Mouse (Mus musculus) layer of hippocampus, postnatal 14 days (tissue): ENCODE results near the gene Aldh3b3. TPM values are rescaled to one million over a fixed set of nuclear protein-coding genes. Genes with fewer than 3 reads are reported as not detected.
"Not testable (repeated sequence)": the region's sequence is repeated elsewhere in the genome, so short reads cannot be mapped to it uniquely, and the experiment has no call there.

Experiments used
- DNase-seq, 2 experiments: peaks; one replicate each; pipeline ENCODE4 v3.0.0; 2021 to 2022; ENCODE audit warnings: low spot score in 2 of 2, mixed read lengths in 1 of 2
- total RNA-seq, 2 experiments: library from RNA; stranded (reverse); gene quantifications; 2 replicates each; pipeline ENCODE4 v1.2.3; 2021

Aldh3b3 gene
- total RNA-seq, 2 experiments from 2014 or later = not detected

GRCm38 (mm10) chr19:3935032-3935895, 23.2 kb upstream of the Aldh3b3 start, which contains the start of gene Unc93b1:
Gene Unc93b1 (plus strand): TSS chr19:3935186.
- DNase-seq = peak in 1 of 2 experiments; percentile 46

- DNase-seq = peak in 1 of 2 experiments; percentile 47
Observed at GRCm38 (mm10) chr19:3935896-3936850, 22.3 kb upstream of the Aldh3b3 start.

- no peak for DNase-seq
Observed at GRCm38 (mm10) chr19:3942315-3942714, 16.1 kb upstream of the Aldh3b3 start.

DNA sequence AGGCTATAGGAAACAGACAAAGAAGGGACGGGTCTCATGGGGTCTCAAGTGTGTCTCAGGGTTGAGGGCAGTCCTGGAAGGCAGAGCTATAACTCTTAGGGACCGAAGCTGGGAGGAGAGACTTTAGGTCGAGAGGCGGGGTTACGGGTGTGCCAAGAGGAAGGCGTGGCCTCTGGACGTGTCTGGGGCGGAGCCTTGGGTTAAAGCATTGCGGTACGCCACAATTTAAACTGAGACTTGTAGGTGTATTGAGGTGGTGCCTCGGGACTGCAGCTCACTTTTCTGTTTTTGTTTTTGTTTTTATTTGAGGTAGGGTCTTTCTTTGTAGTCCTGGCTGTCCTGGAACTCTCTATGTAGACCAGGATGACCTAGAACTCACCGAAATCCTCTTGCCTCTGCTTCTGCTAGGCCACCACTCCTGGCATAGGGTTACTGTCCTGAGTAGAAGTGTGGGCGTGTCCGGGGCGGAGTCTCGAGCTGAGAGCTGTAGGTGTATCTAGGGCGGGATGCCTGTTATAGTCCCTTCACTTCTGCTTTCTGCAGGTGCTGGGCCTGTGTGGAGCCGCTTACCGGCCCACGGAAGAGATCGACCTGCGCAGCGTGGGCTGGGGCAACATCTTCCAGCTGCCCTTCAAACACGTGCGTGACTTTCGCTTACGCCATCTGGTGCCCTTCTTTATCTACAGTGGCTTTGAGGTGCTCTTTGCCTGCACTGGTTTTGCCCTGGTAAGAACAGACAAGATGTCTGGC, 15.3 kb upstream of the Aldh3b3 start:
- DNase-seq = no peak

GRCm38 (mm10) chr19:3945872-3946564, 12.4 kb upstream of the Aldh3b3 start:
- no peak for DNase-seq

GRCm38 (mm10) chr19:3946715-3947114, 11.7 kb upstream of the Aldh3b3 start:
- DNase-seq = peak; percentile 67 to 79

- DNase-seq = no peak
Observed at GRCm38 (mm10) chr19:3947813-3948212, 10.6 kb upstream of the Aldh3b3 start.

GRCm38 (mm10) chr19:3948546-3948945, 9.9 kb upstream of the Aldh3b3 start:
- no peak for DNase-seq

DNA sequence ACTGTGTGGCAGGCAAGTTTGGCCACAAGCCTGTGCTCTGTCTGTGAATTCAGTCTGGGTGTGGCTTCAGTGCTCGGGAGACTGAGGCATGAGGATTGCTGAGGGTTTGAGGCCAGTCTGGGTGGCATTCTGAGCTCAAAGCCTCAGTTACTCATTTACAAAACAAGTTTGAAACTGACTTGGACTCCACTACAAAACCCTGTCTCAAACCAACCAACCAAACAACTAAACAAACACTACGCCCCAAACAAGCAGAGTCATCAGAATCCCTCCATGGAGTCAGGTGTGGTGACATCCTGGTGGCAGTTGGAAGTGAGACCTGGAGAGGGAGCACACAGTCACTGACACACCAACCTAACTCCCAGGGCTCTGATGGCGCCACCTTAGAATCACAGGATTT, 8.1 kb upstream of the Aldh3b3 start:
- DNase-seq = no peak

- no peak for DNase-seq
Observed at GRCm38 (mm10) chr19:3951461-3951860, 7.0 kb upstream of the Aldh3b3 start.

DNA sequence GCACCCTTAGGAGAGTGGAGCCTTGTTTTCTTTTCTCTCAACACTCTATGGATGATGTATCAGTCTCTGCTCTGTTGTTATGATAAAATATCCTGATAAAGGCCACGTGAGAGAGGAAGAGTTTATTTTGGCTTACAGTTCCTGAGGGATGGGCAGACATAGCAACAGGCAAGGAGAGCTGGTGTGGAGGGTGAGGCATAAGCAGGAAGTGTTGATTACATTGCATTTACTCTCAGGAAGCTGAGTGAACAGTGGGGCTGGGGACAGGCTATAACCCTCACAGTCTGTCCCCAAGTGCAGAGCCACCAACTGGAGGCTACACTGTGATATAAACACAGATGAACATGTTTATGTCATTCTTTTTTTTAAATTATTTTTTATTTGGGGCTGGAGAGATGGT, 6.3 kb upstream of the Aldh3b3 start:
- DNase-seq = no peak

DNA sequence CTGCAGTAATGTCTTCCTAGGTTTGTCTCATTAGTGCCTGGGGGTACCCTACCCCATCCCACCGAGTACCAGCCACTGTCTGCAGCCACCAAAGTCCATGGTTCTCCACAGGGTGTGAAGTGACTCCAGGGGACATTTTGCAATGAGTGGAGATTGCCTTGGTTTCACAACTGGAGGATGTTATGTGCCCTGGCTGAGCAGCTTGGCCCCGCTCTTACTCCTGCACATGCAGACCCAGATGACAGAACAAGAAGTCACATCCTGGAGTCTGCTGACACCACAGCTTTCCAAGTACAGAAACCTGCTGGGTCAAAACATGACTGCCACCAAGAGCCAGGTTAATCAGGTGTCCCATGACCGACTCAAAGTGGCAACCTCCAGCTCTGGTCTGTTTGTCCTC, 3.4 kb upstream of the Aldh3b3 start:
- DNase-seq = no peak

DNA sequence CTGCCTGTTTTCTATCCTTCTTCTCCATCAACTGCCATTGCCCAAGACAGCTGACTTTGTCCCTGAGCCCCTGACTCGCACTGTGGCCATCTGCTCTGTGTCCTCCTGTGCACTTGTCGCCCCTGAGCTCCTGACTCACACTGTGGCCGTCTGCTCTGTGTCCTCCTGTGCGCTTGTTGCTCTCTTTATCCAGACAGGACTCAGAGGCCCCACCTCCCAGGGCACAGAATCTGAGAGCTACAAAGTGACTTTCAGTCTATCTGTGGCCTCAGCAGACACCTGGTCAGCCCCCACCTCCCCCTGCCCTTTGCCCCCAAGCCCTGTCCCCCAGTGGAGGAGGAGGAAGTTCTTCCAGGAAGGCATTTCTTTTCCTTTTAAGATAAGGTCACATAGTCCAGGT, 2.6 kb upstream of the Aldh3b3 start:
- DNase-seq = no peak

DNA sequence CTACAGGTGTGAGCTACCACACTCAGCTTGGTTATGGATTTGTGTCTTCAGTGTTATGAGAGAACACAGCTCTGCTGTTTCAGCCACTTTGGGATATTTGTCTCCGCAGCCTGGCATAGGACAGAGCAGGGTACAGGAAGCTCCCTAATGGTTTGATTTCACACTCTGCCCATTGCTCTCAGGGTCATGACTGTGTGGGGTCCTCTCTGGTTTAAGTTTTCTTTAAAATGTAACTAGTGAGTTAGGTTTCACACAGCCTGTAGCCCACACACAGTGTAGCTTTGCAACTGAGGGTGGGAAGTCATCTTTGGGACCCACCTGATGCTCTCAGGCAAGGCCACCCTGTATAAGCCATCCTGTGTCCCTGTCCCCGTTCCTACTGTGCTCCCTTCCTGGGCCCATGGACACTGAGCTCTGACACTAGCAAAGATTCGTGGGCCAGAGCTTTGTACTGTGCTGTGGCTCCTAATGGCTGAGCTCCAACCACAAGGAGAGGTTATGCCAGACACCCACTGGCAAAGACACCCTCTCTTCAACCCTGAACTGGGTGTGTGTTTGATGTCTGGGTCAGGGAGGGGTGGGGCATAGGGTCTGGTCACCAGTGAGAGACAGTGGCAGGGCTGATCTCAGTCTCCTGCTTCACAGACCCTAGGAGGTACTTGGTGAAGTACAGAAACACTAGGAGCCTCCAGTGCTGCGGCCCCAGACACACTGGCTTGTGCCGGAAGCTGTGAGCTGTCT, 979 bp upstream of the Aldh3b3 start:
- DNase-seq = not testable (repeated sequence)

DNA sequence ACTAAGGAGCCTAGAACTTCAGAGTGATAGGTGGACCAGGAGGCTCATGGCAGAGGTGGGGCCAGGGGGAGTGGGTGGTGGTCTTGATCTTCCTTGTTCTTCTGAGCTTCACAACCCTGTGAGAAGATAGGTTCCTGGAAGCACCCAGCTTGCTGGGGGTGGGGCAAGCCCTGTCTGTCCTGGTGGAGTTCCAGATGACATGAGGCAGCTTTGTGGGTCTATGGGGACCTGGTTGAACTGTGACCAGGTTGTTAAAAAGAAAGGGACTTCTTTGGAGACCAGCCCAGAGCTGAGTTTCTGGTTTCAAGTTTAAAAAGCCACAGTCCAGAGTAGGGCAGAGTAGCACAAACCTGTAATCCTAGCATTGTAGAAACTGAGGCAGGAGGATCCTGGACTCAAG, 585 bp downstream of the Aldh3b3 start:
- DNase-seq = no peak

- no peak for DNase-seq
Observed at GRCm38 (mm10) chr19:3960211-3960610, 1.8 kb downstream of the Aldh3b3 start.

DNA sequence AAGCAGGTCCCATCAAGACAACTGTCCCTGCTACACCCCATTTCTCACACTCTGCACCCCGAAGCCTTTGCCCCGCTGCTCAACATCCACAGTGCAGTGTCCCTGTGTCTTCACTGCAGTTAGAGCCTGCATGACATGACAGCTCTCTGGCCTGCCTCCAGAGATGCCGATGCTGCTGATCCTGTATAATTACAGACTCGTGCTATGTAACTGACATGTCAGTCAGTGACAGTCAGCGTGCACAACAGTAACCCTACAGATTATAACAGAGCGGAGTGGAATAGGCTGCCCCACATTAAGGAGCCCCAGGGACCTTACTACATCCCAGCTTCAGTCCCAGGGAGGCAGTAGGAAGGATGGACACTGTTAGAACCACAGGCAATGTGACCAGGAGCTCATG, 3.4 kb downstream of the Aldh3b3 start:
- not testable (repeated sequence) for DNase-seq

GRCm38 (mm10) chr19:3962469-3962868, 4.0 kb downstream of the Aldh3b3 start:
- DNase-seq = no peak

- no peak for DNase-seq
Observed at GRCm38 (mm10) chr19:3964030-3964429, 5.6 kb downstream of the Aldh3b3 start.
